Mouse (Mus musculus): ENCODE results near the gene Fam83f. TPM values are rescaled to one million over a fixed set of nuclear protein-coding genes. Genes with fewer than 3 reads are reported as not detected.
A peak's percentile ranks its signal among the peaks of the same experiment; 100 is the strongest.

The Fam83f gene
- total RNA-seq, 1 experiment from 2014 or later = not detected

DNA sequence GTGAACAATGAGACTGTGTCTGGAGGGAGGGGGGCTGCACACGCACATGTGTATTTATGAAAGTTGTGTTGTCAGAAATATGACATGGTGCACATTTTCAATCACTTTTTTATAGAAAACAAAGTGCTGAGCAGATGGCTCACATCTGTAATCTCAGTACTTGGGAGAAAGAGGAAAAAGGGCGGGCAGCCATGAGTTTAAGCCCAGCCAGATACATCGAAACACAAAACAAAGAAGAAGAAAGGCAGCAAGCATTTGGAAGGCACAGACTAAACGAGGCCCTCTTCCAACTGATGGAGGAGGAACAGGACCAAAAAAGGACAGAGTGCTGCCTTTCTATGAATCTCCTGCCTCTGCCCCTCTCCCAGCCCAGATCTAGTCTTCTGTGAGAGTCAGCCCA lies 10.7 kb upstream of the Fam83f start:
- no peak for ATAC-seq (replicated peaks; ENCODE audit: low read depth, poor library complexity, severe bottlenecking)

GRCm38 (mm10) chr15:80664444-80664843 lies 7.2 kb upstream of the Fam83f start:
- ATAC-seq (replicated peaks; ENCODE audit: low read depth, poor library complexity, severe bottlenecking) = no peak

DNA sequence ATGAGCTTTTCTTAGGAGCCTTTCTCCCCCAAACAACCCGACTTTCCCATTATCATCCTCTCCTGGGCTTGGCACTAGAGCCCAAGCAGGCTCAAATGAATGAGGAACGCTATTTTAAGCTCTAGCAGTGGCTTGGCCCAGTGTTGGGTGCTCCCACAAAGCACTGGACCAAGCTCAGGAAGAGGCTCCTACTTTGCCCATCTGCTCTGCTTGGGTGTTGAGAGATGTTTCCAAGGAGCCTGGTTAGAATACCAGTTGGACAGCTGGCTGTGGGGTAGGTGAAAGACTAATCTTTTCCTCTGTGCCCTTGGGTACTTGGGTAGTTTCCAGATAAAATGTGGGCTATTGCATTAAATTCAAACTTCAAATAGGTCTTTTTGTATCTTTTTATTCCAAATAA lies 1.2 kb downstream of the Fam83f start:
- no peak for ATAC-seq (replicated peaks; ENCODE audit: low read depth, poor library complexity, severe bottlenecking)

- 0 out of 2 replicates have a peak, but pooled peaks have one; percentile 4 for ATAC-seq (replicated peaks; ENCODE audit: low read depth, poor library complexity, severe bottlenecking)
Measured at GRCm38 (mm10) chr15:80673337-80674095, 1.9 kb downstream of the Fam83f start.

DNA sequence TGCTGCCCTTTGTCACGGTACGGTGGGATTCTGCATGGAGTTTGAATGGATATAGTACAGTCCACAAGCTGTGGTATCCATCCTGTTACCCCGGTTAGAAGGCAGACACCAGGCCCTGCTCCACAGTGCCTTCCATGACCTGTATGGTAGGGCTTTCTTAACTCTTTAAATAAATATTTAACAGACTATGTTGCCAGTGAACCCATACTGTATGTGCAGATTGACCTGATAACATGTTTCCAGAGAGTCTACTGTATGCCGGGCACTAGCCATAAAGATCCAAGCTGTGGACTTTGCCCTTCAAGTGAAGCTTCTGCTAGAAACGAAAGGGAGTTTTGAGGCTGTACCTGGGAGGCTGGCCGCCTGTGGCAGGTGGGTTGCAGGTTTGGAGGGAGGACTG lies 3.1 kb downstream of the Fam83f start:
- ATAC-seq (replicated peaks; ENCODE audit: low read depth, poor library complexity, severe bottlenecking) = no peak

- ATAC-seq (replicated peaks; ENCODE audit: low read depth, poor library complexity, severe bottlenecking) = no peak
Measured at GRCm38 (mm10) chr15:80679515-80680215, 8.0 kb downstream of the Fam83f start.

GRCm38 (mm10) chr15:80680347-80681030 lies 8.8 kb downstream of the Fam83f start:
- no peak for ATAC-seq (replicated peaks; ENCODE audit: low read depth, poor library complexity, severe bottlenecking)

DNA sequence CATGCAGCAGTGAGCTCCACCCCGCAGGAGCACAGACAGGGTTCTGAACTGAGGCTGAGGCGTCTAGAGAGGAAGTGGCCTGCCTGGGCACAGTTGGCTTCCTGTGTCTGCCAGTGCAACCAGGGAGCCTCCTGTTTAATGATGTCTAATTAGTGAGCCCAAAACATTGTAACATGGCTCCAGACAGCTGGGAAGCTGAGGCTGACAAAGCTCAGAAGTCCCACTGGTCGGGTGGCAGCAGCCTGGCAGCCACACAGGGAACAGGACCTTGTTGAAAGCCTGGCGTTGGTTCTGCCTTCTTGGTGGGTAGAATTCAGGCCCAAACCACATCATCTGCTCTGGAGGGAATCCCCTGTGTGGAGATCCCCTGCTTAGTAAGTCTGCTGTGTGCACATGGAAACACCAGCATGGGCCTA lies 9.8 kb downstream of the Fam83f start:
- peak; percentile 66; the same call in 1 of the 2 replicates for ATAC-seq (replicated peaks; ENCODE audit: low read depth, poor library complexity, severe bottlenecking)

GRCm38 (mm10) chr15:80682343-80682742 lies 10.7 kb downstream of the Fam83f start:
- no peak for ATAC-seq (replicated peaks; ENCODE audit: low read depth, poor library complexity, severe bottlenecking)

DNA sequence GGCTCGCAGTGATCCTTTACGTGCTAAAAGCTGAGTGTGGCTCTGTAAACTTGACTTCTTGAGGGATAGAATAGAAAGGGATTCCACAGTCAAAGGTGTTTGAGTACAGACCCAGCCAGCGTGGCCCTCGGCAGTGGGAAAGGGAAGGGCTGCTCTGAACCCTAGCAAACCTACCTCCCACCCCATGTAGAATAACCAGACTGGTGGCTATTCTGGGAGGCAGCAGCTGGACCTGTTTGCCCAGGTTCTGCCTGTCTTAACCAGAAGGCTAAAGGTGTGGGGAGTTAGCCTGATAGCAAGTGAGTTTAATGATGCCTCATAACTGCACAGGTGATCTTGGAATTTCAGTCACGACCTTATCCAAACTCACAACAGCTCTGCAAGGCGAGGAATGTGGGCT lies 11.5 kb downstream of the Fam83f start:
- no peak for ATAC-seq (replicated peaks; ENCODE audit: low read depth, poor library complexity, severe bottlenecking)

DNA sequence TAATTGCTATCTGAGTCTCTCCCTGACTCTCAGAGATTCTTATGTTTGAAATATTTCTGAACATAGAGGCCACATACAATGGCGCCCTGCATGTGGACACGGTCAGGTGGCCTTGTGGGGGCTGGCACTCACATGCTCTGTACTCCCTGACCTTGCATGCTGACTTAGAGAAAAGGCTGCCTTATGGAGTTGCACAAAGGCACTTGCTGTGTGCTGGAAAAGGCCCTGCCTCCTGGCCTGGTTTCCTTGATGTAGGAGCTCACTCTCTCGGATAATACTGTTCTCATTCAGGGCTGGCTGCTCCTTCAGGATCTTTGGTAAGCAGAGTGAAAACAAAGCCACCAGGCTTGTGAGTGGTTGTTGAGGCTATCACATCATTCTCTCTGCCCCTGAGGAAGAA lies 12.3 kb downstream of the Fam83f start:
- no peak for ATAC-seq (replicated peaks; ENCODE audit: low read depth, poor library complexity, severe bottlenecking)

DNA sequence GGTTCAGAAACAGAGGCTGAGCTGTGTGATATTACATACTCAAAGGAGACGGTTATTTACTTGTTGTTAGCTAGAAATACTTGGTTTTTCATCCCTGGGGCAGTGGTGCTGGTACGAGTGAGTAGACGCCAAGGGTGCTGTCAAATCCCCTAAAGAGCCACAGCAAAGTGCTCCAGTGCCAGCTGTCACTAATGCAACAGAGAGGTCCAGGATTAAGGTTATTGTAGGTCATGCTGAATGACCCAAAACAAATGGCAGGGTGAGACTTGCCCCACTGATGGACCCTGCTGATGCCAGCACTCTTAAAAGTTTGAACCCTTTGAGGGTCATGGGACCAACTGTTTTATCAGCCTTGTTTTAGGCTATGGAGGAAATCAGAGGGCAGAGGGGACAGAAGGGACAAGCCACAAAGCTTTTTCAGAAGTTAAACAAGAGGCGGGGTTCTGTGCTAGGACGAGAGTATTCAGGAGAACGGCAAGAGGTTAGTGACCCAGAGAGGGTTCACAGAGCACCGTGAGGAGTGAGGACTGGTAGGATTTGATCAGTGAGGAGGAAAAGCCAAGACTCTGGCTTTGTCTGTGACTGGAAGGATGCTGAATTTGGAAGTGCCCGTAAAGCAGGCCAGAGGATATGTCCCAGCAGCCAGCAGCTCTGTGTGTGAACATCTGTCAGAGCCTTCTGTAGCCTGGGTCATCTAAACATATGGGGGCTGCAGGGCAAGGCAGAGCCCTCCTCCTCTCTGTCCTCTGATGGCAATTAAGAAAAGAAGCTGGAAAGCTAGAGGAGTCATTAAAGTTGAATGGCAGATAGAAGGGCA lies 13.3 kb downstream of the Fam83f start:
- ATAC-seq (replicated peaks; ENCODE audit: low read depth, poor library complexity, severe bottlenecking) = no peak

DNA sequence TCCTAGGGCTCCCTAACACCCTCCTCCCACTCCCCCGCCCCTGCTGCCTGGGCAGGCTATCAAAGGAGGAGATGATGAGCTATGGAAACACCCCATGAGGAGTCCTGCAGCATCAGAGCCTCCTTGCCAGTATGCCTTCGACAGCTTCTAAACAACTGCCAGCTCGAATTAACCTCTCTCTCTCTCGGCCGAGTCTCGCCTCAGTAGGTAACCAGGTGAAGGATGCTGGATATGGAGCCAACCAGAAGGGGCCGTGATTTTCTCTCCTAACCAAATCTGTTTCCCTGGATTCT lies 13.9 kb downstream of the Fam83f start:
- no peak for ATAC-seq (replicated peaks; ENCODE audit: low read depth, poor library complexity, severe bottlenecking)

- ATAC-seq (replicated peaks; ENCODE audit: low read depth, poor library complexity, severe bottlenecking) = no peak
Measured at GRCm38 (mm10) chr15:80688536-80688935, 16.9 kb downstream of the Fam83f start.

DNA sequence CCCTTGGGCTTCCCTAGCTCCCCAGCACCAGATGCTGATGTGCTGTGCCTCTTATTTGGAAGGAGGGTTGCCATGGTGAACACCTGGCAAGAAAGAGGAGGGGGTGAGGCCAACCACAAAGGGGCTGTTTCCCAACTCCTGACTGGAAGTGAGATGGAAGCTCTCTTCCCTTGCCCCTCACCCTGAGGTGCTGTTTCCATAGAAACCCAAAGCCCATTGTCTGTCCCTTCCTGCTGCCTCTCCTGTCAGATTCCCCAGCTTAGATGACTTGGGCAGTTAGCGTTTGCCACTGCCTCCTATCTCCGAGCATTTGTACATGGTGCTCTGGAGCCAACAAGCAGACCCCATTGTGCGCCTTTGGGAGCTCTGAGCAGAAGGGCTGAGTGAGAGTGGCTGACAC lies 21.8 kb downstream of the Fam83f start:
- ATAC-seq (replicated peaks; ENCODE audit: low read depth, poor library complexity, severe bottlenecking) = no peak

GRCm38 (mm10) chr15:80694125-80694910 lies 22.7 kb downstream of the Fam83f start:
- peak; percentile 45; the same call in 1 of the 2 replicates for ATAC-seq (replicated peaks; ENCODE audit: low read depth, poor library complexity, severe bottlenecking)

DNA sequence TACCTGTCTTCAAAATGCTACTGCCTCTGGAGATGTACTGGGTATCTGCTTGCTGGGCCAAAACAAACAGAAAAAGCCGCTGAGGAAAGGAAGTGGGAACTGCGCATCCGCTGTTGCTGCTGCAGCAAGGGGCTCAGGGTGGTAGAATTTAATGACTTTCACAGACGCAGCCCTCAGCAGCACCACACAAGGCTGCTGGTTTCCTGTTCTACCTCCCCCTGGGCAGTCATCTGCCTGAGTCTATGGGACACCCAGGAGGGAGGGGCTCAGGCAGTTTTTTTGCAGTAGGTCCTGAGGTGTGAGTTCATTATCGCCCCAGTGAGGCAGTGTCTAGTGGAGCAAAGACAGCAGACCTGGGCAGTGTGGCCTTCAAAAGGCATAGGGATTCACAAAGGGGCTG lies 25.9 kb downstream of the Fam83f start:
- ATAC-seq (replicated peaks; ENCODE audit: low read depth, poor library complexity, severe bottlenecking) = peak; percentile 59

DNA sequence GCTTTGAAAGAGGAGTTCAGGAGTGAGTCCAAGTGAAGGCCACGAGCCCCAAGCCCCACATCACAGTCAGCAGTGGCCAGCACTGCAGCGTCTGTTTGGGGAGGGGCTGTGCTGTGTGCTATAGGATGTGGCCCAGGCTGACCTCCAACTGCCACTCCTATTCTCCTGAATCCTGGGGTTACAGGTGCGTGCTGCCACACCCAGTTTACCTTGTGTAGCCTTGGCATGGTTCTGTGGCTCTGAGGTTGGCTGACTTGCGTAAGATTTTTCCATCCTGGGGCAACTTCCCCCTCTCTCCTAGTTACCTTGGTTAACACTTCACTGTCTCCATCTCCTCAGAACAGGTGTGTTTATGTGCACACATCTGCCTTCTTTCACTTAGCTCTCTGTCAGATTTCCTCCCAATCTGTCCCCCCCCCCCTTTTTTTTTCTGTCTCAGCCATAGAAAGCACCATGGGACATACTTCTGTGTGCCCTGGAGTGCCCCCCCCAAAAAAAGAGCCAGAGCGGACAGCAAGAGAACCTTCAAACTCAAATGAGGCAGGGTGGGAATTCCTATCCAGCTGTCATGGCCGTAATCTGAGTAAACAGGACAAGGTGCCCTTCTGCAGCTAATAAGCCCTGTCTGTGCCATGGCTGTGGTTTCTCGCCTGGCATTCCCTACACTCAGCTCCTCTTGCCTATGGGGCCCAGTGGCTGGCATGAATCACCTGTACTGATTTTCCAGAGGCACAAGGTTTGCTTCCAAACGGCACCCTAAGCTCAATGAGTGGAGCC lies 30.0 kb downstream of the Fam83f start:
- no peak for ATAC-seq (replicated peaks; ENCODE audit: low read depth, poor library complexity, severe bottlenecking)

DNA sequence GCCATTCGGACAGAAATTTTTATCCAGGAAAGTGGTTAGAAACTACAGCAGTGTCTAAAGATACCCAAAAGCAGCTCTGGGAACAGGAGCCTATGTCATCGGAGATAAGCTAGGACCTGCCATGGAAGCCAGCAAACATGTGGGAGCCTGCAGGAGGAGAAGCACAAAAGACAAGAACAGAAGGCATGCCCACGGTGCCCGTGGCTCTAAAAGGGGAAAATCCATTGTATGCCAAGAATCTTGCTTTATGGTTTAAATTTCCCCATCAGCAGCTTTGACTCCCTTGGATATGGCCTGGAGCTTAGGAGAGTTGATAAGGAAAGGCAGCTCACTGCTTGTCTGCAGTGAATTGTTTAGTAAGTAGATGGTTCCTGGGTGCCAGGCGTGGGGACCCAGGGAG lies 31.3 kb downstream of the Fam83f start:
- no peak for ATAC-seq (replicated peaks; ENCODE audit: low read depth, poor library complexity, severe bottlenecking)
